Mouse (Mus musculus) limb, embryonic 15.5 days (tissue): ENCODE data around the gene Hbp1. TPM values are rescaled to one million over a fixed set of nuclear protein-coding genes. Genes with fewer than 3 reads are reported as not detected.
A peak's percentile ranks its signal among the peaks of the same experiment; 100 is the strongest.

Experiments used
- ATAC-seq: fragments of 200-750 bp; cut with Nextera tagmentation; 2 replicates; pipeline ENCODE4 v1.8.0; 2017; ENCODE audit warnings: low read depth, moderate TSS enrichment; ENCODE audit not compliant: insufficient number of reproducible peaks, low FRiP score, low TSS enrichment
- H3K27ac ChIP-seq: fragments of 300-500 bp; sonication (generic); 2 replicates; pipeline ENCODE4 v1.5.1; 2015; ENCODE audit warnings: moderate library complexity, mild to moderate bottlenecking, inconsistent platforms
- H3K27me3 ChIP-seq: fragments of 300-500 bp; sonication (generic); 2 replicates; pipeline ENCODE4 v1.6.1; 2015; ENCODE audit warnings: inconsistent platforms
- H3K36me3 ChIP-seq: fragments of 300-500 bp; sonication (generic); 2 replicates; pipeline ENCODE4 v1.6.1; 2015; ENCODE audit warnings: inconsistent platforms
- H3K4me1 ChIP-seq: fragments of 300-500 bp; sonication (generic); 2 replicates; pipeline ENCODE4 v1.6.1; 2015; ENCODE audit warnings: inconsistent platforms
- H3K4me2 ChIP-seq: fragments of 300-500 bp; sonication (generic); 2 replicates; pipeline ENCODE4 v1.6.1; 2015; ENCODE audit warnings: mild to moderate bottlenecking, inconsistent platforms
- H3K4me3 ChIP-seq: fragments of 300-500 bp; sonication (generic); 2 replicates; pipeline ENCODE4 v1.5.1; 2015; ENCODE audit warnings: mild to moderate bottlenecking, inconsistent platforms
- H3K9ac ChIP-seq: fragments of 300-500 bp; sonication (generic); 2 replicates; pipeline ENCODE4 v1.6.1; 2015; ENCODE audit warnings: inconsistent platforms
- H3K9me3 ChIP-seq: fragments of 300-500 bp; sonication (generic); 2 replicates; pipeline ENCODE4 v1.6.1; 2016; ENCODE audit warnings: inconsistent platforms
- WGBS: fragments of 180-500 bp; shearing (Covaris S2); methylation state at CpG from one replicate; pipeline ENCODE4 v1.1.7; 2015; 5-methylcytosine and 5-hydroxymethylcytosine counted together
- polyA plus RNA-seq: library from polyadenylated mRNA; unstranded; fragments of >200 nt; fragmentation: Nextera tagmentation; extraction: Ambion mirVana; gene quantifications from 2 replicates; pipeline ENCODE4 v1.2.1, GENCODE M21; 2015

Gene Hbp1
- polyA plus RNA-seq, 1 experiment from 2014 or later = 132 TPM

DNA sequence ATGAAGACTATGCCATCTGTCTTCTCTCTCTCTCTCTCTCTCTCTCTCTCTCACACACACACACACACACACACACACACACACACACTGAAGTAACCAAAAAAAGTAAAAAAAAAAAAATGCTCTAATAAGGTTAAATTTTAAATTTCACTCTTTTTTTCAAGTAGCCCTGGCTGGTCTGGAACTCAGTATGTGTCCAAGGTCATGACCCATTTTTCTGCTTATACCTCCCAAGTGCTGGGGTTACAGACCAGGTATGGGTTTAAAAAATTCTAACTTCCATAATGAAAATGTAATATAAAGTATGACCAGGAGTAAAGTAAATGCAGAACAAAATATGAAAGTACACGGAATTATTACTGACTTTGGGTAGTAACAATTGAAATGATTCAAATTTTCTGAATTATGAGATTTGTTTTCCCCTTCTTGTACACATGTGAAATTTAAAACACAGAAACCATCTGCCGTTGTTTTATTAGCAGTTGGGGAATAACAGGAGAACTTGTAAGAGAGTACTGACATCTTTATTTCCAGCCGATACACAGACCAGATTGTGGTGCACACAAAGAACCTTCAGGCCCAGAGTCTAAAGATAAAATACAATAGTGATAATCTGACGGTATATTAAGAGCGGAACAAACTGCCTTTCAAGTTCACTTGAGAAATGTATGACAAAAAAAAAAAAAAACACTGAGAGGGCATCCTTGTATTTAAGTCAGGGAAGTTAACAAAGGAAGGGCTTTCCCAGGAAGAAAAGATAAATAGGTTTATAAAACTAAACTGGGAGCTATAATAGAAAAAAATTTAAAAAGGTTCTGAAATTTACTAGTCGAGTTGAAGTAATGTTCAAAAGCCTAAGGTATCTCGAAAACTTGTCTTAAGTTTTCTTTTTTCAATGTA lies 2.0 kb downstream of the Hbp1 start:
- H3K4me3 ChIP-seq = peak overlapping the region; percentile 84
- peak overlapping the region; percentile 99; the same call in 1 of the 2 replicates for H3K27ac ChIP-seq
- H3K36me3 ChIP-seq = peaks cover 6% of the 10 kb centered on the region
- peak overlapping the region; percentile 82; the same call in 1 of the 2 replicates for H3K9ac ChIP-seq
- no peaks in the 10 kb centered on the region for H3K27me3 ChIP-seq
- ATAC-seq = no peak
- WGBS = 24% methylated on average over 7 of the region's 7 CpGs
- H3K9me3 ChIP-seq = no peaks in the 10 kb centered on the region
- no peaks in the 10 kb centered on the region for H3K4me1 ChIP-seq
- peak overlapping the region; percentile 53 for H3K4me2 ChIP-seq

- Histone ChIP-seq H3K36me3 (peaks cover 13% of the 10 kb centered on the region), H3K4me3 (no peak overlapping the region), H3K4me2 (no peak overlapping the region), H3K27ac (no peak overlapping the region), H3K9ac (no peak overlapping the region), H3K4me1 (no peaks in the 10 kb centered on the region), H3K27me3 (no peaks in the 10 kb centered on the region), H3K9me3 (no peaks in the 10 kb centered on the region)
- no peak for ATAC-seq
- WGBS = 91% methylated on average over 5 of the region's 5 CpGs
These were observed 2.9 kb downstream of the Hbp1 start for GRCm38 (mm10) chr12:31947476-31947875.

DNA sequence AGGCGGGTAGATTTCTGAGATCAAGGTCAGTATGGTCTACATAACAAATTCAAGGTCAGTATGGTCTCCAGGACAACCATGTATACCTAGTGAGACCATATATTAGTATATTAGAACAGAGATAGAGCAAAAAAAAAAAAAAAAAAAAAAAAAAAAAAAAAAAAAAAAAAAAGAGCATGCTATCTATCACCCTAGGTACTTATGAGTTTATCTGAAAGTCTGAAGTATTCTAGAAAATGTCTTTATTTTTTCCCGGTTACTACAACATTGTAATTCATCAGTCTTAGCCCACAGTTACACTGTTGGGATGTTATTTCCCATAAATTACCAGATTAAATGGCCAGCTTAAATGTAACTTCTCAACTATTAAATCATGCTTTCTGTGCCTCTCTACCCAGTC lies 5.9 kb downstream of the Hbp1 start:
- no peak for ATAC-seq

DNA sequence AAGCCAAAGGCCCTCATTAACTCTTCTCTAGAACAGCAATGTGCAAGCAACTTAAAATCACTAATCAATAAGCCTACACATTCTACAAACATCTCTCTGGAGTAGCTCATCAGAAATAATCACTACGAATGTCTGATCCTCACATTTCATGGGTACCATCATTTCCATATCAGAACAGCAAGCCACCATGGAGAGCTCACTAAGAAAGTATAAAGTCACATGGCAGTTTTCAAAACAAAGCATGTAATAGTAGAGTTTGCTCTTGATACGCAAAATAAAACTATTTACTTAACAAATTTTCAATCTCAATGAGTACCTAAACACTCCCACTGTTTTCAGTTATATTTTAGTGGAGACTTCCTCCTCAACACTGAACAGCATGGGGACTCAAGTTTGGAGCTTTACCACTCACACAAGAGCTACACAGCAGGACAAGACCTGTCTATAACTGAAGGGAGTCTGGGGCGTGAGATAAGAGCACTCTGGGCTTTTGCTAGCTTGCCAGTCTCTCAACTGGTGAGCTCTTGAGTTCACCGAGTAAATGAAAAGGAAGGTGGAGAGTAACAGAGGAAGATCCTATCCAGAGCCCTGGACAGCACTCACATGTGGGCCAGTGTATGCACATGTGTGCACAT lies 7.2 kb downstream of the Hbp1 start:
- Histone ChIP-seq H3K36me3 (peaks cover 42% of the 10 kb centered on the region), H3K9me3 (no peaks in the 10 kb centered on the region)

More for the DNA sequence above, 5.9 kb downstream of the Hbp1 start:
- Histone ChIP-seq H3K4me1 (no peaks in the 10 kb centered on the region), H3K9me3 (no peaks in the 10 kb centered on the region), H3K9ac (no peak overlapping the region), H3K36me3 (peaks cover 30% of the 10 kb centered on the region), H3K27ac (no peak overlapping the region), H3K4me2 (no peak overlapping the region), H3K27me3 (no peaks in the 10 kb centered on the region), H3K4me3 (no peak overlapping the region)
- 95% methylated on average over 2 of the region's 2 CpGs for WGBS

DNA sequence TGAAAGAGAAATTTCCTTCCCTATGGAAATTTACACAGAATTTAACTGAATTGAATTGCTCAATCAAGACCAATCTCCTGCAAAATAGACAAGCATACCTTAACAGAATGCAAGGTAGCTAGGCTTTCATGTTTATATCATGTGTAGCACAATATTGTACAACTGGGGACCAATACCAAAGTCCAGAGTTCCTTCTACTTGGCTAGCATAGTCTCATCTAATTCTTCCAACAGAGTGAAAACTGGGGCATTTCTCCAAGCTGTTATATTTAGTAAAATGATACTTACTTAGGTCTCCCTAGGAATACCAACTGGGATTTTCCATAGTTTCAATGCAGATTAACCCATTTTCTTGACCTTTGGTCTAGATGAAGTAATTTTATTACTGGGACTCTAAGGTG lies 11.3 kb downstream of the Hbp1 start:
- peaks cover 73% of the 10 kb centered on the region for H3K36me3 ChIP-seq
- no peak overlapping the region for H3K9ac ChIP-seq
- no peak for ATAC-seq
- H3K27me3 ChIP-seq = no peaks in the 10 kb centered on the region
- no peak overlapping the region for H3K4me3 ChIP-seq
- H3K4me2 ChIP-seq = no peak overlapping the region
- H3K4me1 ChIP-seq = peaks cover 4% of the 10 kb centered on the region; the same call in 1 of the 2 replicates
- H3K9me3 ChIP-seq = no peaks in the 10 kb centered on the region
- no peak overlapping the region for H3K27ac ChIP-seq

More for the DNA sequence above, 7.2 kb downstream of the Hbp1 start:
- H3K27me3 ChIP-seq = no peaks in the 10 kb centered on the region
- no peak overlapping the region for H3K4me2 ChIP-seq
- 94% methylated on average over 4 of the region's 4 CpGs for WGBS
- H3K4me1 ChIP-seq = no peaks in the 10 kb centered on the region
- ATAC-seq = no peak
- H3K4me3 ChIP-seq = no peak overlapping the region
- no peak overlapping the region for H3K27ac ChIP-seq
- no peak overlapping the region for H3K9ac ChIP-seq

GRCm38 (mm10) chr12:31938391-31938997 lies 11.8 kb downstream of the Hbp1 start:
- Histone ChIP-seq H3K4me3 (no peak overlapping the region), H3K4me2 (no peak overlapping the region), H3K36me3 (peaks cover 68% of the 10 kb centered on the region), H3K9ac (no peak overlapping the region), H3K27ac (no peak overlapping the region), H3K4me1 (peaks cover 4% of the 10 kb centered on the region; the same call in 1 of the 2 replicates), H3K9me3 (no peaks in the 10 kb centered on the region), H3K27me3 (no peaks in the 10 kb centered on the region)
- WGBS = 73% methylated on average over 4 of the region's 4 CpGs
- no peak for ATAC-seq

DNA sequence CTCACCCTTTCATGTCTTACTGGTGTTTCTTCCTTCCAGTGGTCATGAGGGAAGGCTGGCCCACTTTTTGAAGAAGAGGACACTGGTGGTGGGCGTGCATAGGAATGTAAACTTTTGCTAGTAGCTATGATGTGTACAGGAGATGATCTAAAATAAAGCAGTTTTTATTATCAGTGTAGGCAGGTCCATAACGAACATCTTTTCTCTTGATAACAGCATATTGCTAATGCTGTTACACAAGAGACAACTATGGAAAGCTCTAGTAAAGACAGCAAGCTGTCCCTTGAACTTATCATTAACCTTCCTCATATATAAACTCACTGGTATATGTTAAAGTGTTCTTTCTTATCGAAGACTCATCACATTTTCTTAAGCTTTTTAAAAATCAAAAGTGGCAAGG lies 12.7 kb downstream of the Hbp1 start:
- Histone ChIP-seq H3K27me3 (no peaks in the 10 kb centered on the region), H3K4me2 (no peak overlapping the region), H3K36me3 (peaks cover 67% of the 10 kb centered on the region), H3K9ac (no peak overlapping the region), H3K4me1 (peaks cover 4% of the 10 kb centered on the region; the same call in 1 of the 2 replicates), H3K27ac (no peak overlapping the region), H3K4me3 (no peak overlapping the region), H3K9me3 (no peaks in the 10 kb centered on the region)
- ATAC-seq = no peak
- 89% methylated on average over 3 of the region's 3 CpGs for WGBS

GRCm38 (mm10) chr12:31936657-31937300 lies 13.6 kb downstream of the Hbp1 start:
- Histone ChIP-seq H3K27me3 (no peaks in the 10 kb centered on the region), H3K9me3 (no peaks in the 10 kb centered on the region), H3K27ac (no peak overlapping the region), H3K4me2 (no peak overlapping the region), H3K9ac (no peak overlapping the region), H3K4me3 (no peak overlapping the region), H3K36me3 (peaks cover 71% of the 10 kb centered on the region), H3K4me1 (peaks cover 4% of the 10 kb centered on the region; the same call in 1 of the 2 replicates)
- WGBS = 29% methylated on average over 6 of the region's 6 CpGs
- ATAC-seq = no peak

GRCm38 (mm10) chr12:31931818-31932217 lies 18.5 kb downstream of the Hbp1 start:
- H3K4me3 ChIP-seq = no peak overlapping the region
- peaks cover 68% of the 10 kb centered on the region for H3K36me3 ChIP-seq
- ATAC-seq = no peak
- peaks cover 3% of the 10 kb centered on the region; the same call in 1 of the 2 replicates for H3K4me1 ChIP-seq
- H3K9ac ChIP-seq = no peak overlapping the region
- H3K27ac ChIP-seq = no peak overlapping the region
- H3K9me3 ChIP-seq = no peaks in the 10 kb centered on the region
- no peak overlapping the region for H3K4me2 ChIP-seq
- 90% methylated on average over 3 of the region's 3 CpGs for WGBS
- no peaks in the 10 kb centered on the region for H3K27me3 ChIP-seq

DNA sequence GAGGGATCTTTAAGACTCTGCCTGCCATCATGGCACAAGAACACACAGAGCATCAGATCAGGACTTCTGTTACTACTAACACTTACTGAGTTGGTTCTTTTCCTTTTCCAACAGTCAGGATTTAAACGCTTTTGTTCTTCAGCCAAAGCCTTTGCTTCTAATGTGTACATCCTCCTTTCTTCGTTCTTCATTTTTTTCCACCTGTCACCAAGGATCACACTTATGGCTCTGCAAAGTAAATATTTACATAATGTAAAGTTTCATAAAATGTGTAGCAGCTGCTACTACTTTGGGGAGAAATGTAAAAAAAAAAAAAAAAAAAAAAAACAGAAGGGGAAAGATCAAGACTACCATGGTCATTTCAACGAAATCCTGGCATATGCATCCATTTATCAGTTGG lies 21.8 kb downstream of the Hbp1 start:
- ATAC-seq = no peak

DNA sequence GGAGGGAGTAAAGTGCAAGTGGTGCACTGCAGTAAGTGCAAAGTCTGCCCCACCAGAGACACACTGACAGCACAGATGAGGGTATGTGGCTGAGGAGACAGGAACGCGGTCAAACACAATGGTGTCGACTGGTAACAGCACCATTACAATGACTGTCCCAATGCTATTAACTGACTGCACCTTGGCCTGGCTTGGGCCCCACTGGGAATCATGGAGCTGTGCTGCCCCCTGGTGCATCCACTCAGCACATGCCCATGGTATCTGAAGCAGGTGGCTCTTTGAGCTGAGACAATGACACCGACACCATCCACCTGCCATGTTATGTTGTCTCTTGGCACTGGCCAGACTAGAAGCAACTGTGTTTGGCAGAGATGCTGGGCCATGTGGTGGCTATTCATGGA lies 23.7 kb downstream of the Hbp1 start:
- no peak overlapping the region for H3K27ac ChIP-seq
- no peaks in the 10 kb centered on the region for H3K27me3 ChIP-seq
- H3K4me1 ChIP-seq = peaks cover 5% of the 10 kb centered on the region; the same call in 1 of the 2 replicates
- H3K4me2 ChIP-seq = no peak overlapping the region
- H3K36me3 ChIP-seq = peaks cover 63% of the 10 kb centered on the region
- WGBS = 58% methylated on average over 4 of the region's 4 CpGs
- no peak overlapping the region for H3K4me3 ChIP-seq
- no peaks in the 10 kb centered on the region for H3K9me3 ChIP-seq
- ATAC-seq = no peak
- no peak overlapping the region for H3K9ac ChIP-seq

More for the DNA sequence above, 21.8 kb downstream of the Hbp1 start:
- peaks cover 5% of the 10 kb centered on the region; the same call in 1 of the 2 replicates for H3K4me1 ChIP-seq
- no peak overlapping the region for H3K4me3 ChIP-seq
- H3K9ac ChIP-seq = no peak overlapping the region
- no peak overlapping the region for H3K4me2 ChIP-seq
- H3K9me3 ChIP-seq = no peaks in the 10 kb centered on the region
- peaks cover 69% of the 10 kb centered on the region for H3K36me3 ChIP-seq
- no peaks in the 10 kb centered on the region for H3K27me3 ChIP-seq
- H3K27ac ChIP-seq = no peak overlapping the region
- WGBS = 86% methylated on average over 3 of the region's 3 CpGs
